Mouse (Mus musculus): ENCODE measurements at regions not wholly inside any gene's neighbourhood (a gene's known extent, or its start where the extent isn't known, plus 50 kb on each side); places are given as distances from the start of the nearest gene placed in this dataset.

DNA sequence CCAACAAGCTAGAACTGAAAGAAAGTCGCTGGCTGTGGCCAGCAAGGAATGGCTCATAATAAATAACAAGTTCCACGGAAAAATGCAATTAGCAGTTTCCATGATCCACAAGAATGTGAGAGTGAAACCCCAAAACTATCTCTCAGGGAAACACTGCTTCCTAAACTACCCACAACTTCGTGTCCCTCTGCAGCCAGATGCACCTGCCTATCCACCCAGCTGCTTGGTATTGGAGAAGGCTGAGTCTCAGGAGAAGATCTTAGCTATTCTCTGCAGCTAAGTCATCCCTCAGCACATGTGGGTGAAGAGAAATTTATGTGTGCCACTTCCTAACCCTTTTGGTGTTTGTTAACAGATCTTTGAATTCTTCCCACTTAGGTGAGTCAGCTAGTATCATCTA, 126.4 kb upstream of the Trp63 start:
- Histone ChIP-seq H3K4me2 (ENCODE audit: low read depth) (no peak overlapping the region), H3K36me3 (ENCODE audit: control insufficient read depth, insufficient read depth) (no peaks in the 10 kb centered on the region), H3K79me2 (ENCODE audit: control insufficient read depth, insufficient read depth) (no peaks in the 10 kb centered on the region), H3ac (ENCODE audit: control insufficient read depth, insufficient read length) (no peak overlapping the region), H3K4me3 (no peak overlapping the region), H3K27me3 (ENCODE audit: control insufficient read depth, insufficient read depth, insufficient read length) (no peaks in the 10 kb centered on the region)
- TF ChIP-seq MYOG (IDR thresholded peaks at IDR 0.05; ENCODE audit: control insufficient read depth in 1 of 3, insufficient read depth in 1 of 3, insufficient read length in 2 of 3, low read depth in 2 of 3) (peak in 1 of 3 experiments; percentile 50), CEBPB (IDR thresholded peaks at IDR 0.05; ENCODE audit: insufficient read depth, poor library complexity, severe bottlenecking) (no peak), MYOD1 (IDR thresholded peaks at IDR 0.05; ENCODE audit: control insufficient read depth in 1 of 3, insufficient read length in 2 of 3, low read depth in 2 of 3) (peak; percentile 20 to 79 (median 77))

DNA sequence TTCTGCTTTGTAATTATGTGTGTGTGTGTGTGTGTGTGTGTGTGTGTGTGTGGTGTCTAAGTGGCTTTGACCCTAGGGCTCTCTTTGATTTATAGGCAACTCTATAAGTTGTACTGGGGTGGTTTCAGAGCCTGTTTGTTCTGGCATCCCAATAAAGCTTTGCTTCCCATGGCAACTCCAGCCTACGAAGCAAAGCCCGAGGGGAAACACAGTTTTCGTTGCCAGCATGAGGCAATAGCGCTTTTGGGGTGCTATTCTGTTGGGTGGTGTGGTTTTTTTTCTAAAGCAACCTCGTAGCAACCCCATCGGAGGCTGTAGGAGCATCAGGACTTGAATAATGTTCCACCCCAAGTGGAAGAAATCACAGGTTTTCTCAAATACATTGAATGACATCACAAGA, 103.3 kb upstream of the Trp63 start:
- Histone ChIP-seq H3K79me2 (ENCODE audit: control insufficient read depth, insufficient read depth) (no peaks in the 10 kb centered on the region), H3K4me3 (no peak overlapping the region), H3K4me2 (ENCODE audit: low read depth) (no peak overlapping the region), H3ac (ENCODE audit: control insufficient read depth, insufficient read length) (no peak overlapping the region), H3K27me3 (ENCODE audit: control insufficient read depth, insufficient read depth, insufficient read length) (no peaks in the 10 kb centered on the region), H3K36me3 (ENCODE audit: control insufficient read depth, insufficient read depth) (no peaks in the 10 kb centered on the region)
- TF ChIP-seq MYOG (IDR thresholded peaks at IDR 0.05; ENCODE audit: control insufficient read depth in 1 of 3, insufficient read depth in 1 of 3, insufficient read length in 2 of 3, low read depth in 2 of 3) (no peak), MAX (IDR thresholded peaks at IDR 0.05; ENCODE audit: low read depth) (no peak), E2F4 (IDR thresholded peaks at IDR 0.05; ENCODE audit: insufficient read depth) (no peak), CEBPB (IDR thresholded peaks at IDR 0.05; ENCODE audit: insufficient read depth, poor library complexity, severe bottlenecking) (no peak), REST (IDR thresholded peaks at IDR 0.05; ENCODE audit: insufficient read depth, insufficient read length) (no peak), TCF12 (IDR thresholded peaks at IDR 0.05; ENCODE audit: insufficient read depth, poor library complexity, severe bottlenecking) (no peak), MYOD1 (IDR thresholded peaks at IDR 0.05; ENCODE audit: control insufficient read depth in 1 of 3, insufficient read length in 2 of 3, low read depth in 2 of 3) (no peak), USF1 (IDR thresholded peaks at IDR 0.05; ENCODE audit: low read depth) (no peak), POLR2AphosphoS2 (IDR thresholded peaks at IDR 0.05; ENCODE audit: insufficient read length, low read depth) (no peak), SRF (IDR thresholded peaks at IDR 0.05; ENCODE audit: control insufficient read depth, insufficient read length, low read depth) (no peak), TCF3 (IDR thresholded peaks at IDR 0.05; ENCODE audit: insufficient read length, low read depth) (no peak), POLR2A (IDR thresholded peaks at IDR 0.05; ENCODE audit: insufficient read length, low read depth) (no peak)

GRCm38 (mm10) chr16:25584337-25585069, 99.1 kb upstream of the Trp63 start:
- TF ChIP-seq MAX (IDR thresholded peaks at IDR 0.05; ENCODE audit: low read depth) (no peak), MYOG (IDR thresholded peaks at IDR 0.05; ENCODE audit: control insufficient read depth in 1 of 3, insufficient read depth in 1 of 3, insufficient read length in 2 of 3, low read depth in 2 of 3) (no peak), TCF3 (IDR thresholded peaks at IDR 0.05; ENCODE audit: insufficient read length, low read depth) (no peak), POLR2AphosphoS2 (IDR thresholded peaks at IDR 0.05; ENCODE audit: insufficient read length, low read depth) (no peak)
- peak overlapping the region; percentile 3 for H3K4me2 ChIP-seq (ENCODE audit: low read depth)
- no peak overlapping the region for H3ac ChIP-seq (ENCODE audit: control insufficient read depth, insufficient read length)
- no peaks in the 10 kb centered on the region for H3K79me2 ChIP-seq (ENCODE audit: control insufficient read depth, insufficient read depth)
- H3K27me3 ChIP-seq (ENCODE audit: control insufficient read depth, insufficient read depth, insufficient read length): no peaks in the 10 kb centered on the region
- H3K4me3 ChIP-seq: no peak overlapping the region
- H3K36me3 ChIP-seq (ENCODE audit: control insufficient read depth, insufficient read depth): no peaks in the 10 kb centered on the region

- no peak for TF ChIP-seq MYOG (IDR thresholded peaks at IDR 0.05; ENCODE audit: control insufficient read depth in 1 of 3, insufficient read depth in 1 of 3, insufficient read length in 2 of 3, low read depth in 2 of 3)
- TF ChIP-seq TCF12 (IDR thresholded peaks at IDR 0.05; ENCODE audit: insufficient read depth, poor library complexity, severe bottlenecking): no peak
- no peak for TF ChIP-seq POLR2AphosphoS2 (IDR thresholded peaks at IDR 0.05; ENCODE audit: insufficient read length, low read depth)
- no peak for TF ChIP-seq REST (IDR thresholded peaks at IDR 0.05; ENCODE audit: insufficient read depth, insufficient read length)
- no peak for TF ChIP-seq MYOD1 (IDR thresholded peaks at IDR 0.05; ENCODE audit: control insufficient read depth in 1 of 3, insufficient read length in 2 of 3, low read depth in 2 of 3)
- no peak for TF ChIP-seq CEBPB (IDR thresholded peaks at IDR 0.05; ENCODE audit: insufficient read depth, poor library complexity, severe bottlenecking)
- H3K36me3 ChIP-seq (ENCODE audit: control insufficient read depth, insufficient read depth): no peaks in the 10 kb centered on the region
- H3K4me3 ChIP-seq: no peak overlapping the region
- no peaks in the 10 kb centered on the region for H3K27me3 ChIP-seq (ENCODE audit: control insufficient read depth, insufficient read depth, insufficient read length)
- peak overlapping the region; percentile 3 for H3K4me2 ChIP-seq (ENCODE audit: low read depth)
- no peak overlapping the region for H3ac ChIP-seq (ENCODE audit: control insufficient read depth, insufficient read length)
- H3K79me2 ChIP-seq (ENCODE audit: control insufficient read depth, insufficient read depth): no peaks in the 10 kb centered on the region
Observed at GRCm38 (mm10) chr16:25585070-25585454, 98.5 kb upstream of the Trp63 start.

DNA sequence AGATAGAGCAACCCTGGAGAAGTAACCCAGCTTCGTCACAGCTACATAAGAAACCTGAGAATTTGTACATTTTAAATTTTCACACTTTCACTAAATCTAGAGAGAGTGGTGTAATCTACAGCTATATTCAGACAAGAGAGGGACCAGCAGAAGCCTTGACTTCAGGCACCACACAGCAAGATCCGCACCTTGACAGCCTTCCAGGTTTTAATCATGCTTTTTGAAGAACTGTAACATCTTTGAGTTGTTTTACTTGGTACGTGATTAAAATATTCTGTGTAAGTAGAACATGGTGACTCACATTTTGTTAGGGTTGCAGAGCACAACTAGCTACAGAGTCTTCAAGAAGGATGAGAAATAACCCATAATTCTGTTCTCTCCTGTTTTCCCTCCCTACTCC, 97.6 kb upstream of the Trp63 start:
- Histone ChIP-seq H3K79me2 (ENCODE audit: control insufficient read depth, insufficient read depth) (no peaks in the 10 kb centered on the region), H3K36me3 (ENCODE audit: control insufficient read depth, insufficient read depth) (no peaks in the 10 kb centered on the region), H3ac (ENCODE audit: control insufficient read depth, insufficient read length) (no peak overlapping the region), H3K4me2 (ENCODE audit: low read depth) (no peak overlapping the region), H3K27me3 (ENCODE audit: control insufficient read depth, insufficient read depth, insufficient read length) (no peaks in the 10 kb centered on the region), H3K4me3 (no peak overlapping the region)
- TF ChIP-seq MYOD1 (IDR thresholded peaks at IDR 0.05; ENCODE audit: control insufficient read depth in 1 of 3, insufficient read length in 2 of 3, low read depth in 2 of 3): no peak
- no peak for TF ChIP-seq MAX (IDR thresholded peaks at IDR 0.05; ENCODE audit: low read depth)
- TF ChIP-seq POLR2A (IDR thresholded peaks at IDR 0.05; ENCODE audit: insufficient read length, low read depth): no peak
- TF ChIP-seq POLR2AphosphoS2 (IDR thresholded peaks at IDR 0.05; ENCODE audit: insufficient read length, low read depth): no peak
- no peak for TF ChIP-seq CEBPB (IDR thresholded peaks at IDR 0.05; ENCODE audit: insufficient read depth, poor library complexity, severe bottlenecking)
- no peak for TF ChIP-seq SRF (IDR thresholded peaks at IDR 0.05; ENCODE audit: control insufficient read depth, insufficient read length, low read depth)
- TF ChIP-seq TCF3 (IDR thresholded peaks at IDR 0.05; ENCODE audit: insufficient read length, low read depth): no peak
- no peak for TF ChIP-seq TCF12 (IDR thresholded peaks at IDR 0.05; ENCODE audit: insufficient read depth, poor library complexity, severe bottlenecking)
- TF ChIP-seq USF1 (IDR thresholded peaks at IDR 0.05; ENCODE audit: low read depth): no peak
- TF ChIP-seq MYOG (IDR thresholded peaks at IDR 0.05; ENCODE audit: control insufficient read depth in 1 of 3, insufficient read depth in 1 of 3, insufficient read length in 2 of 3, low read depth in 2 of 3): no peak
- TF ChIP-seq E2F4 (IDR thresholded peaks at IDR 0.05; ENCODE audit: insufficient read depth): no peak
